Mouse (Mus musculus) adrenal gland (tissue): ENCODE data around the gene Gm20517.

Experiments used
- intact Hi-C: fragments of 180-260 bp; cut with DNase I; formaldehyde crosslinking; loops from one replicate; pipeline ENCODE4 v1.15.1; 2025

Gene Gm20517

DNA sequence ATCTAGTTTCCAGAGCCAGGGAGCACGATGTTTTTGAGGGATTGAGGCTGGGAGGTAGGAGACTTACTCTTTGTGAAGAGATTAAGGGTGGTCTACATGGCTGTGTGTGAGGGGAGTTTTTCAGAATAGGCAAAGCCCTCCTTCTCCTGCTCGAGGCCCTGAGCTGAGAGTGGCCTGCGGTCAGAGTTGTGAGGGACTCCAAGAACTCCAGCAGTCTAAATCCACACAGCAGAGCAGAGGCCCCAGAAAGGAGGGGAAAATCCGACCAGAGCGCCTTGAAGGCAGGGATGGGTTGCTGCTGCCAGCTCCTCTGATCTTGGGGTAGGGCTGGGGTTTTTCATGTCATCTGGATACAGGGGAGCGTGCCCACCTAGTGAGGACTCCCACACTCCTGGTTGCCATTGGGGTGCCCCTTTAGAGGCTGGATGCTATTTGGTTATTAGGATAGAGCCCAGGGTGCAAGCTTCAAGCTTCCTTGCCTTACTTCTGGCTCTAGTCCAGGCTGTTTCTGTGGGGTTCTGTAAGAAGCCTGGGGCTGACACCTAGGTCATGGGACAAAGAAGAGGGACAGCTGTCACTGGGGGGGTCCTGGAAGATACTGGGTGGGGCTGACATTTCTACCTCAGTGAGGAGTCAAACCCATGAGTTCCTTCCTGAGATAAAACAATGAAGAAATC, 15.1 kb upstream of the Gm20517 start:
- intact Hi-C loops: loop anchor here (10.0 kb wide), 1 partner anchor 51 kb away; no protein-coding TSS in a partner anchor

DNA sequence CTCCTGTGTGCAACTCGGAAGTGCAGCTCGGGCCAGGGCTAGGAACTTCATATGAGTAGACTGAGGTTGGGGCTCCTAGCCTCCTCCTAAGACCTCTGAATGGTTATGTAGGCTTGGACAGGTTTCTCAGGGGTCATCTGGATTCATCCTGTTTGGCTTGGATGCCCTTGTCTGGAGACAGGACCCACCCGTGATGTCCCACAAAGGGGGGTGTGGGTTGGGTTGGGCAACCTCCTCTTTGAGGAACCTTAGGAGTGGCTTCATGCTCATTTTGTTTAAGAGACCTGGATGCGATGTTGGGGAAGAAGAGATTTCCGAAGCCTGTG, 14.6 kb upstream of the Gm20517 start:
- intact Hi-C loops: loop anchor here (10.0 kb wide), 1 partner anchor 52 kb away; no protein-coding TSS in a partner anchor

DNA sequence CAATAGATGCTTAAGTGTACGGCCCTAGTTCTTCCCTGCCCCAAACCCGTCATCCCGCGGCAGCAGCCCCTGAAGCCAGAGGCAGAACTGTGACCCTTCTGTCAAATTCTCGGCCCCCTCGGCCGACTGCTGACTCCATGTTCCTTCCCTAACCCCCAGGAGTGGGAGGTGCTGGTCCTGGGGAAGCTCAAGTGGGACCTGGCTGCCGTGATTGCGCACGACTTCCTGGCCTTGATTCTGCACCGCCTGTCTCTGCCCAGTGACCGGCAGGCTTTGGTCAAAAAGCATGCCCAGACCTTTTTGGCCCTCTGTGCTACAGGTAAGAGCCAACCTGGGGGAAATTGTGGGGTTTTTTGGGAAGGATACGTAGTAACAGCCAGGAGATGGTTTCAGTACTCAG, 14.1 kb upstream of the Gm20517 start:
- intact Hi-C loops: loop anchor here (10.0 kb wide), 1 partner anchor 52 kb away; no protein-coding TSS in a partner anchor

DNA sequence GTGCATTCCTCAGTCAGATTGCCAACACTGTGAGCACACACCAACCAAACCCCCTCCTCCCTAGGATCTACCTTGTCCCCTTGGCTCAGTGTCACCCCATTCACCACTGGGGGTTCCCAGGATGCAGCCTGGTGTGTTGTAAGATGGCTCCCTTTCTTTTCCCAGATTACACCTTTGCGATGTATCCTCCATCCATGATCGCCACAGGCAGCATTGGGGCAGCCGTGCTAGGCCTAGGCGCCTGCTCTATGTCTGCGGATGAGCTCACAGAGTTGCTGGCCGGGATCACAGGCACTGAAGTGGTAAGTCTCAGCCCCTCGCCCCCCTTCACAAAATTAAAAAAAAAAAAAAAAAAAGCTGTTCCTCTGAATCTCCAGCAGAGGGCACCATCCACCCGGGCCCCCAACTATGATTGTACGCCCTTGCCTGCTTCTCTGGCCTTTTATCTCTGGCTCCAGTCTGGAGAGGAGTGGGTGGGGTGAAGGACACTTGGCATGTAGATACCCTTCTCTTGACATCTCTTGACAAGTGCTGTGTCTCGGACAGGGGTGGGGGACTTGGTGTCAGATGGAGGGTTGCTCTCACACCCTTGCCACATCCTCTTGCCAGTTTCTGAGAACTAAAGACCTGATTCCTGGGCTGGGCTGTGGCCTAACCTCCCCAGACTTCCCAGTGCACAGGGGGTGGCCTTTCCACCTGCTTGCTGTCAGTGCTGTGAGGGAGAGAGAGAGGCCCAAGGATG, 13.4 kb upstream of the Gm20517 start:
- intact Hi-C loops: loop anchor here (2.0 to 10.0 kb wide), 2 partner anchors 53 to 87 kb away; no protein-coding TSS in a partner anchor

DNA sequence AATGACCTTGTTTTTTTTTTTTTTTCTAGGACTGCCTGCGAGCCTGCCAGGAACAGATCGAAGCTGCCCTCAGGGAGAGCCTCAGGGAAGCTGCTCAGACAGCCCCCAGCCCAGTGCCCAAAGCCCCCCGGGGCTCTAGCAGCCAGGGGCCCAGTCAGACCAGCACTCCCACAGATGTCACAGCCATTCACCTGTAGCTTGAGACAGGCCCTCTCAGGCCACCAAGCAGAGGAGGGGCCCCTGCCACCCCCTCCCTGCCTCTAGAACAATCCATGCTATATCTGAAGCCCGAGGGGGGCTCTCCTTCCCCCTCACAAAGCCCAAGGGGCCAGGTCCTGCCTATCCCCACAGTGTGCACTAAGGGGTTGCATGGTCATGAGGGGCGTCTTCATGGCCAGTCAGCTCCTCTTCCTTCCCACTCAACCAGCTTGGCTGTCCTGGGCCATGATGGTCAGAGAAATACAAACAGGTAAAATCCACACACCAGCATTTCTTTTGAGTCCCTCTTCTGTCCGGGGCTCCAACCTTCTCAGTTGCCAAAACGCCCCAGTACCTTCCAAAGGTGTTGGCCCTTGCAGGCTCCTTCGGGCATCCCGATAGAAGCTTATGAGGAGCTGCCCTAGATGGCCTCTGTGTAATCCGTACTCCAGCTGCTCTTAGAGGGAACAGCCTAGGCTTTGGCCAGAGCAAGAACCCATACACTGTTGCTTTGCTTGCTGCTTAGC, 12.6 kb upstream of the Gm20517 start:
- intact Hi-C loops: loop anchor here (2.0 to 10.0 kb wide), 2 partner anchors 54 to 88 kb away; no protein-coding TSS in a partner anchor

DNA sequence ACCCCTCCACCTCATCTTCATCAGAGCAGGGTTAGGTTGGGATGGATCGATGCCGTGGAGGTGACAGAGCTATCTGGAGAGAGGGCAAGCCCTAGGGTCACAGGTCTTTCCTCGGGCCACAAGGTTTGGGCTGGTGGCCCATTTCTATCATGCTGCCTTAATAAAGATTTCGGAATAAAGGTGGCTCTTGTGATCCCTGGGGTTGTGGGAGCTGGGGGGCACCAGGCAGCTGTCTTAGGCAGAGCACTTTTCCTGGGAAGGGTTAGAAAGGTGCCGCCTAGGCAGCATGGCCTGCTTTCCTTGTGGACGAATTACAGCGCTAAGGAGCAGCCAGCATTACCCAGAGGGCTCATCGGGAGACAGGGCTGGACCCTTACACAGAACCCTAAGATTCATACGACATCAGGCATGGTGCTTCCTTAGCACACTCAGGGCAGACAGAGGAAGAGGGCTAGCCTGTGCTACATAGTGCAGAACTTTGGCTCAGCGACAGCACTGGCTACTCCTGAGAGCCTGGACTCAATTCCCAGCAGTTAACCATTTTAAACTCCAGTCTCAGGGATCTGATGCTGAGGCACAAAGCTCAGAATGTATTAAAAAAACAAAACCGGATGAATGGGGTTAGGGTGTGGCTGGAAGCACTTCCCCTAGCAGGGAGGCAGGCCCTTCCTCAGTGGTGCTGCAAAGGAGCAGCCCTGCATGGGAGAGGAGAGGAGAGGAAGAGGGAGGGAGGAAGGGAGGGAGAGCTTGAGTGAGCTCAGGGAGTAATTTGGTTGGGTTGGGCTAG, 11.7 kb upstream of the Gm20517 start:
- intact Hi-C loops: loop anchor here (2.0 to 10.0 kb wide), 2 partner anchors 55 to 89 kb away; no protein-coding TSS in a partner anchor

DNA sequence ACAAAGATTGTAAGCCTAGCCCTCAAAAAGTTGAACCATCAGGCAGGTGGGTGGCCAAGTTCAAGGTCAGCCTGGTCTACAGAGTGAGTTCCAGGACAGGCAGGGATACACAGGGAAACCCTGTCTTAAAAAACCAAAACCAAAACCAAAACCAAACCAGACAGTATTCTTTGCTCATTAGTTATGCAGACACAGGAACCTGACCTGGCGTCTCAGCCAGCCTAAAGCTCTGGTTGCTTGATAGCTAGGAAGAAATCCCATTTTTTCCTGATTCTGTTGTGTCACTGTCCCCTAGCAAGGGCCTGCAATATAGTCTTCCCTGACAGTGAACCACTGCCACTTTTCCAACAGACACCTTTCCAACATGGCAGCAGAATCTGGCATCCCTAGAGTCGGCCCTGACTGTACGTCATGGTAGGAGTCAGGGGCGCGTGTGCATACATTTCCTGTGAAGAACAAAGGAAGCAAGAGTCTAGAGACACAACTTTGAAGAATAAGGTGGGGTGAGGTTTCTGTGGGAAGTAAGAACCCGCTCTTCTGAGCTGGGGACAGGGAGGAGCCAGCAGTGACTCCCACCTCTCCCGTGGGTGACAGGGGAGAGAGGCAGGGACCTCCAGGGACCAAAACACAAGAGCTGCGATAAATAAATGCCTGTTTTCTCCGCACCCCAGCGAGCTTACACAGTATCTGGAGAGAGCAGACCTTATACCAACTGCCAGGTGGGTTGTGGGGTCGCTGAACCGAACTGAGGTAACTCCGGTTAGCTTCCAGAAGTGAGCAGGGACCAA, 10.6 kb upstream of the Gm20517 start:
- intact Hi-C loops: no loop called here

DNA sequence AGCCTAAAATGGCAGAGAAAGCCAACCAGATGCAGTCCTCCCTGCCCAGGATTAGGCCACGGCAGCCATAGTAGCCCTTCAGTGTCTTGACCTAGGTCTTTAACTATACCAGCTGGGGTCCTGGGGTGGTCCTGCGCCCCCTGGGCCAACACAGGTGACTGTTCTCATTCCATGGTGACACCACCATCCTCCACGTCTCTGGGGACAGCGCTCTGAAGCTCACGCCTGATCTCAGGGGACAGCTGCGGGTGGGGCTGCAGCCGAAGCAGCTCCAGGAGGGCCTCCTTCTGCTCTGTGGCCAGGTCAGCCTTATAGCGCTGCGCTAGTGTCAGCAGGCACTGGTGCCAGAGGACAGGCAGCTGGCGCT, 10.0 kb upstream of the Gm20517 start:
- intact Hi-C loops: no loop called here

DNA sequence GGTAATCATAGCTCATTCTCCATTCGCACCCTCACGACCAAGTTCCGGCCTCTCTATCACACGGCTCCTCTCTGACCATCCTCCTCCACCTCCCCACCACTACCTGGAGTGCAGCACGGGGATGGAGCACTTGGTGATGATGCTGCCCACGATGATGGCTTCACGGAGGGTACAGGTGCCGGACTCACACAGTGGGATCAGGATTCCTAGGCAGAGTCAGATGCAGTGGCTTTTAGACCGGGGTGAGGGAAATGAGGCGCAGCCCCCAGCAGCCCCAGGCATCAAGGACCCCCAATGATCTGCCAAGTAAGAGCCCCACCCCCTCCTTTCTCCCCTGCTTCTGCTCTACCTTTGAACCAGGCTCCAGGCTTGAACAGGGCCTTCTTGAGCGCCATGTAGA, 9.1 kb upstream of the Gm20517 start:
- intact Hi-C loops: no loop called here

DNA sequence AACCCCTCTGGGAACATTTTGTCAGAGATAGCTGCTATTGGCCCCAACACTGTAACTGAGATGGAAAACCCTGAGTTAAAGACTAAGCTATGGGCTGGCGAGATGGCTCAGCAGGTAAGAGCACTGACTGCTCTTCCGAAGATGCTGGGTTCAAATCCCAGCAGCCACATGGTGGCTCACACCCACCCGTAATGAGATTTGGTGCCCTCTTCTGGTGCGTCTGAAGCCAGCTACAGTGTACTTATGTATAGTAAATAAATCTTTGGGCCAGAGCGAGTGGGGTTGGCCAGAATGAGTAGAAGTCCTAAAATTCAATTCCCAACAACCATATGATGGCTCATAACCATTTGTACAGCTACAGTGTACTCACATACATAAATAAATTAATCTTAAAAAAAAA, 5.2 kb upstream of the Gm20517 start:
- intact Hi-C loops: no loop called here

DNA sequence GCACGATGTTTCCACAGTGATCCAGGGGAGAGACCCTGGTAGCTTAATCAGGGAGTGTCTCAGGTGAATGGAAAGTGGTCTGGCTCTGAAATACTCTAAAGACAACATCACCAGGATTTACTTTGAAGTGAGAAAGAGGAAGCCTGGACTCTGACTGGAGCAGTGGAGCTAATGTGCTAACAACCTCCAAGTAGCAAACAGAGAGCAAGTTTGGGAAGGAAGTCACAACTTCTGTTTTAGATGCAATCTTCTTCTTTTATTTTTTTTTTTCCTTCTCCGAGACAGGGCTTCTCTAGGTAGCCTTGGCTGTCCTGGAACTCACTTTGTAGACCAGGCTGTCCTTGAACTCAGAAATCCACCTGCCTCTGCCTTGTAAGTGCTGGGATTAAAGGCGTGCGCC, 2.2 kb upstream of the Gm20517 start:
- intact Hi-C loops: no loop called here

DNA sequence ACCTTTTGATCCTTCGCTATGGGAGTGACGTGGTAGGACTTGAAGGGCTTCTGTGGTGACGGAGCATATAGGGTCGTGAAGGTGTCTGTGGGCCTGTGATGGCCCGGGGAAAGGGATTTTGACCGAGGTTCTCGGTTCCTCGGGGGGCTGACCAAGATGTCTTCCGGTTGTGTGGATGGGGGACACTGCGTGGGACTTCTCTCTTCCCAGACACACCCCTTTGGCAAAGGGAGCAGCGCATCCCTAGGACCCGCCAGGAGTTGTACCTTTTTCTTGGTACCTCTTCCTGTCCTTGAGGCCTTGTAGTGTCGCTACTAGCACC, 233 bp downstream of the Gm20517 start:
- intact Hi-C loops: loop anchor here (5.0 kb wide), 1 partner anchor 71 kb away; no protein-coding TSS in a partner anchor

DNA sequence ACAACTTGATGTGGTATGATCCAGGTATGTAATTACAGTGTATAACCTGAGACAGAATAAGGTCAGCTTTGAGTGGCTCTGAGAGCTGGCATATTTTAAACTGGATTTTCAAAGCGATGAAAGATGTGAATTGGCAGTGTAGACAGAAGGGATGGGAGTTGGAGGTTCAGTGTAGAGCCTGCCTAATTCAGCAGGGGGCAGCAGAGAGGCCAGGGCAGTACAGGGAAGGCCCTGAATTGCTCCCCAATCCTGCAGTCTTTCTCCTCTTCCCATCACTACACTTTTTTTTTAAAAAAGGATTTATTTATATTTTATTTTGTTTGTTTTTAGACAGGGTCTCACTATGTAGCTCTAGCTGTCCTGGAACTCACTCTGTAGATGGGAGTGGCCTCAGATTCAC, 2.6 kb downstream of the Gm20517 start:
- intact Hi-C loops: loop anchor here (5.0 kb wide), 1 partner anchor 68 kb away; no protein-coding TSS in a partner anchor

DNA sequence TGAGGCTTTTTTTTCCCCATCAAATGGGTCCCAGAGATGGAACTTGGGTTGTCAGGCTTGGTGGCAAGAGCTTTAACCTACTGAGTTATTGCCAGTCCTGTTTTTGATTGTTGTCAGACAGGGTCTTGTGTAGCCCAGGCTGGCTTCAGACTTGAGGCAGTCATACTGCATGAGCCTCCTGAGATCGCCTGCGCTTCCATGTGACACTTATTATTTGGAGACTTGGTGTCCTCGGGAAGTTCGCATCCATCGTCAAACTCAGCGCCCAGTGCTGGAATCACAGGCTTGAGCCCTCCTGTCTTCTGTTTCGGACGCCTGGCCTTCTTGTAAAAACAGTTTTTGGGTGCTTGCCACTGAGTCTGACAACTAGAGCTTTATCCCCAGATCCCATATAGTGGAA, 4.7 kb downstream of the Gm20517 start:
- intact Hi-C loops: no loop called here

DNA sequence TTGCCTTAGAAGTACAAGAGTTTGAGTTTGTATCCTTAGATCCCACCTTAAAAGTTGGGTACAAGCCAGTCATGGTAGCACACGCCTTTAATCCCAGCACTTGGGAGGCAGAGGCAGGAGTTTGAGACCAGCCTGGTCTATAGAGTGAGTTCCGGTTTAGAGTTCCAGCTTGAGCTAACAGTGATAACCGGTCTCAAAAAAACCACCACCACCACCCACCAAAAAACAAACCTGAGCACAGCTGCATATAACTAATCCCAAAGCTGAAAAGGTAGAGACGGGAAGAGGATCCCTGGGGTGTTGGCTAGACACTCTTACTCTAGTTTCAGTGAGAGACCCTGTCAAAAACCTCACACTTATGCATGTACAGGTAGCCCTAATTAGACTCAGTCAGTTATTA, 5.3 kb downstream of the Gm20517 start:
- intact Hi-C loops: no loop called here

DNA sequence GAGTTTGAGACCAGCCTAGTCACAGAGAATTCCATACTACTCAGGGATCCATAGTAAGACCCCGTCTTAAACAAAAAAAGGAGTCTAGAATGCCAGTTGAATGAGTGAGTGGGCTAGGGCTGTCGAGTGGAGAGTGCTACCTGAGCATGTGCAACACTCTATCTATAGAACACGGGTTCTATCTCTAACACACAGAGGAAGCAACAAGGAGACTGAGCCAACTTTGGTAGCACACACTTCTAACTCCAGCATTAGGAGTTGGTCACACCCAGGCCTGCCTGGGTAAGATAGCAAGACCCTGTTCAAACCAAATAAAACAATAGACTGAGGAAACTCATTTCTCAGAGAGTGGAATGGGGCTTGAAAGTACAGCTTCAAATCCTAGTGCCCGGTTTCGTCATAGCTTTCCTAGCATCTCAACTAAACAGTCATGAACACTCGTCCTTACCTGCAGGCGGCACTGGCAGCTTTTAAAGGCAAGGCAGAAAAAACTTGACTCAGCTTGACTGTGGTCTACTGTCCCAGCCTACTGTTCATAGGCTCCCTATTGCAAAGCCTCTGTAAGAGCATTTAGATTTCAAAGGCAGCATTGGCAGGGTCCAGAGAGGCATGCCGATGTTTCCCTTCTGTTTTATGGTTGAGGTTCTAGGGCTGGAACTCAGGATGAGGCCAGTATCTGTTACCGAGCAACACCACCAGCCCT, 6.4 kb downstream of the Gm20517 start:
- intact Hi-C loops: no loop called here

DNA sequence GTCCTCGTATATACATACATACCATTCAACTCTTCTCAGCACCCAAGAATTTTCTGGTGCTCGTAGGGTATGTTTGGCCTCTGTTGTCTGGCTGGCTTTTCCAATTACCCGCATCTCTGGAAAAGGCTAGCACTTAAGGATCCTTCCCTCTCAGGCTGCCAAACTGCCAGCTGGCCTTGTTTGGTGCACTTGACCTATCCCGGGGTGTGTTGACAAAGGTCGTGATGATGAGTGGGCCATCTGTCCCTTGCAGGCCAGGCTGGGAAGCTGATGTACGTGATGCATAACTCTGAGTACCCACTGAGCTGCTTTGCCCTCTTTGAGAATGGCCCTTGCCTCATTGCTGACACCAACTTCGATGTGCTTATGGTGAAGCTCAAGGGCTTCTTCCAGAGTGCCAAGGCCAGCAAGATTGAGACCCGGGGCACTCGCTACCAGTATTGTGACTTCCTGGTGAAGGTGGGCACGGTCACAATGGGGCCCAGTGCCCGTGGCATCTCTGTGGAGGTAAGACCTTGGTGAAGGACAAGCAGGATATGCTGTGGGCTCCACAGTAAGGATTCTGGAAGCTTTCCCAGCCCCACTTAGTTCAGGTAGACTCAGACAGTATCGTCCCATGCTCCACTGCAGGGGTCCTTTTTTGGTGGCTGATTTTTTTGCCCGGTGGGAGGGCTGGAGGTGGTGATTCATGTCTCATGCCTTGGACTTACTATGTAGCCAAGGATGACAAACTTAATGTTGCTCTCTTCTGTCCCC, 7.3 kb downstream of the Gm20517 start:
- intact Hi-C loops: no loop called here

DNA sequence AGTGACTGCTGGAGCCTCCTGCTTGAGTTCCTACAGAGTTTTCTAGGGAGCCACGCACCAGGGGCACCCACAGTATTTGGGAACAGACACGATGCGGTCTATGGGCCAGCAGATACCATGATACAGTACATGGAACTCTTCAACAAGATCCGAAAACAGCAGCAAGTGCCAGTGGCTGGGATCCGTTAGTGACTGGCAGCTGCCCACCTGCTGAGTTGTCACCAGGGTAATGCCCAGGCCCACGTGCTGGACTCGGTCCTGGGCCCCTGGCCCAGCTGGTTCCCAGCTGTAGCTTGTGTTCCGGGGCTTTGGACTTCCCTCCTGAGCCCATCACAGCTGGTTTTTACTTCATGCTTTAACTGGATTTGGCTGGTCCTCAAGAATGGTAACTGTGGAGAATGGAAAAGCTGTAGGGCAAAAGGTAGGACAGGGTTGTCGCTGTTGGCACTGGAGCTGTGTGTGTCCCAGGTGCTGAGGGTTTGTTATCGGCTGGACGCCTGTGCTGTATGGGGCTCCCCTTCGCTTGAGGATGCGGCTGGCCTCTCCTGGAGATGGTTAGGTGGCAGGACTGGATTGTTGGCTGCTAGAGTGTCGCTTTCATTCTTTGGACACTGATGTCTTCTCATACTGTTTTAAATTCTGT, 11.6 kb downstream of the Gm20517 start:
- intact Hi-C loops: loop anchor here (10.0 kb wide), 1 partner anchor 248 kb away; no protein-coding TSS in a partner anchor

DNA sequence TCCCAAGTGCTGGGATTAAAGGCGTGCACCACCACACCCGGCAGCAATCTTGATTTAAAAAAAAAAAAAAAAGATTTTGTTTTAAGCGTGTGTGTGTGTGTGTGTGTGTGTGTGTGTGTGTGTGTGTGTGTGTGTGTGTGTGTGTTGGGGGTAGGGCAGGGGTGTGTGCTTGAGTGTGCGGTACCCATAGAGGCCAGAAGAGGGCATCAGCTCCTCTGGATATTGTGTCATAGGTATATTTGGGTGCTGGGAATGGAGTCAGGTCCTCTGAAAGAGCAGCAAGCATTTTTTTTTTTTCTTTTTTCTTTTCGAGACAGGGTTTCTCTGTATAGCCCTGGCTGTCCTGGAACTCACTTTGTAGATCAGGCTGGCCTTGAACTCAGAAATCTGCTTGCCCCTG, 13.2 kb downstream of the Gm20517 start:
- intact Hi-C loops: loop anchor here (10.0 kb wide), 1 partner anchor 250 kb away; no protein-coding TSS in a partner anchor
